Mouse (Mus musculus) skeletal muscle tissue, adult 2 months (tissue): ENCODE results near the gene Wfikkn2.

Source experiments
- DNase-seq: peaks from one replicate; pipeline ENCODE4 v3.0.0-alpha.2; 2012; ENCODE audit warnings: low read depth, low spot score

Wfikkn2 gene

DNA sequence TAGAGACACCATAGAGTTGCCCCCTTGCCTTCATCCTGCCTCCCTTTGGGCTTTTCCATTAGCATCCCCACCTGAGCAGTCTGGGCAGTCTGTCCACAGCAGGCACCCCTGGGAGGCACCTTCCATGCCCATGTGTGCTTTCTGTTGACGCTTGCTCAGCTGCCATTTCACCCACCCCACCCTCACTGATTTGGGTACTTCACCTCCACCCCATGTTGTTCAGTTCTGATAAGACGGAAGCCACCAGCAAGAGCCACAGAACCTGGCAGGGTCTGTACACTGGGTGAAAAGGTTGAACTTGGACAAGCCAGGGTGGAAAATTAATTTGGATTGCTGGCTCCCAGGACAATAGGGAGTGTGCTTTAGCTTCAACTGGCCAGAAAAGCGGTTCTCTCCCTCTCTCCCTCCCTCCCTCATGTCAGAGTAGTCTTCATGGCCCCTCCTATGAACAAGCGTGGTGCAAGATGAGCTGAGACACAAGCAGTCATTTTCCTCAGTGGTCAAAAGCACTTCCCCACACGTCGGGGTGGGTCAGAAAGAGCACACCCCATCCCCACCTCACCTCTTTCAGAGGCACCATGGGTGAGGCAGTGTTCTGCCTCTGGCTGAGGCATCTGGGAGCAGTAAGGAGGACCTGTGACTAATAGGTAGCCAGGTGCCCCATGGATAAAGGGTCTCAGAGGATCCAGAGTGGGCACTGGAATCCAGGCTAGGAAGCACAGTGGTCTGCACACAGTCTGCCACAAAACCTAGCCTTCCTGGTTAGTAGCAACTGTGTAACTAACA, 16.0 kb upstream of the Wfikkn2 start:
- DNase-seq, result no peak

DNA sequence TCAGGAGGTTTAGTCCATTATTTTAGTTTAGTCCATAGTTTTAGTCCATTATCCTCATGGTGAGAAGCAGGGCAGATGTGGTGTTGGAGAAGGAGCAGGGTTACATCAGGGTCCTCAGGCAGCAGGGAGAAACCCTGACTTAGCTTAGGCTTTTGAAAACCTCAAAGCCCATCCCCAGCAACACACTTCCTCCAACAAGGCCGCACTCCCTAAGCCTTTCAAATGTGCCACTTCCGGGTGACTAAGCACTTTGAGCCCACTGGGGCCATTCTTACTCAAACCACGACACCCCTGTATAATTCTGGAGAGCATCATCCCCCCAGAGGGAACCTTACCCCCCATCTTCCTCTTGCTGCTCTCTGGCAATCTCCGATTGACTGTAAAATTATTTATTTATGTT, 14.0 kb upstream of the Wfikkn2 start:
- no peak for DNase-seq

DNA sequence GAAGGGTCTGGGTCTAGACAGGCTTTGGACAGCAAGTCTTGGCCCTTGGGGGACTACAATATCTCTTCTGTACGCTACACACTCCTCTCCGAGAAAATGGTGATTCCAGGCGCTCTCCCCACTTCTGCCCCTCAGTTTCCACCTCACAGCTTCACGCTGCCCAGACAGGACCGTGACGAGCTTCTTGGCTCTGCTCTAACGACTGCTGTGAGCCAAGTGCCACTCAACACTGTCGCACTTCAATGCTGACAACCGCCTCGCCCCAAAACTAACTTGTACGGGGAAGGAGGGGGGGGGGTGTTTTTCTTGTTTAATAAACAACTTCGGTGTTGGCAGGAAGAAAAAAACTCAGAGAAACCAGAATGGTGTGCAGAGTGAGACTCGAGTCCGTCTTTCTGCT, 12.2 kb upstream of the Wfikkn2 start:
- DNase-seq, result no peak

DNA sequence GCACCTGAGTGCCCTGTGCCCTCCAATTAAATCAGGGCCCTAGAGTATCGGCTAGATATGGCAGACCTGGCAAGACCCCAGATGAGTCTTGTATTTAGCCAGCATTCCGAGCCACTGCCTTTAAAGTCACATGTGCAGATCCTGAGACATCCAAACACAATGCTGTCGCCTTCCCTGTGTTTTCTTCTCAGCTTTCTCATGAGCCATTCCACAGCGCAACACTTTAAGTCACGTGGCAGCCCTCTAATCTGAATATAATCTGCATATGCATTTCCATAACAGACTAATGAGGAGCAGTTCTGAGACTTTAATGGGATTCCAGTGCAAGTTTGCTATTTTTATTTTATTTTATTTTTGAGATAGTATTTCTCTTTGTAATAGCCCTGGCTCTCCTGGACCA, 9.9 kb upstream of the Wfikkn2 start:
- DNase-seq, result no peak

DNA sequence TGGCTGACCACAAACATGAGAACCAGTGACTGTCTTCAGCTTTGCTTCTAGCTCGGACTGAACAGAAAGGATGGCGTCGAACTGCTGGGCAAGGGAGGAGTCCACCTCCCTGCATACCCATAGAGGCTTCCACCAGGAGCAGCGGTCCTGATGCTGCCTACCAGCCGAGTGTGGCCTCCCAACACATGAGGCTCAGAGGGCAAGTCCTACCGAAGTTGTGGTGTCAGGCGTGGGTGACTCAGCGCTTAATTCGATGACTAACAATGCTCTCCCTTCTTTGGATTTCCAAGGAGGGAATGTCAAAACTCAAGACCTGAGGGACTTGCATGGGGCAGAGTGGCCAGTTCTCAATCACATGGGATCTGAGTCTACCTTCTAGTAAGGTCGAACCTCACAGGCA, 7.9 kb upstream of the Wfikkn2 start:
- DNase-seq, result no peak

DNA sequence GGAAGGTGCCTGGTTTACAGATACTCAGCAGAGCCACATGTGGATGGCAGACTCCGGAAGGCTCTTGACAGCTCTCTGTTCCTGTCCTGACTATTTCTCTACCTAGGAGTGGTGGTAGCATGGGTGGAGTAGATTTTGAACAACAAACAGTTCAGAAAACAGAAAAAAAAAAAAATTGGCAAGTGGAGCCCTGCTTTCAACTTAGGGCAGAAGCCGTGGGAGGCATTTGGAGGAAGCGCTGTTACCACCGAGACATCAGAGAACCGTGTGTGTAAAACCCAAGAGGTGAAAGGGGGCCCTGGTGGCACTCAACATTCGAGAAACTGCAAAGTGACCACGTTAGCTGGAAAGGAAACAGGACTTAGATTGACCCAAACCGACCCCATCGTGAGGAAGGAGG, 7.4 kb upstream of the Wfikkn2 start:
- DNase-seq, result no peak

DNA sequence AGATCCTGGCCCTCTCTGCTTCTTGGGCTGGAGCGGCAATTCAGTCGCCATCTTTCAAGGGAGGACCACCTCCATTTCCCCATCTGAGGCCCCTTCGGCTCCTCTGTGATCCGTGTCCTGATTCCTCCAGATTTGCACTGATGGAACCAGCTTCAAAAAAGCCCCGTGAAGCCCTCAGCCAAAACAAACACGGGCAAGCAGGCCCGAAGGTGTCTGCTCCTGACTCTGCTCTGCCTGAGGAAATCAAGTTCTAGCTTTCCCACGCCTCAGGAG, 920 bp upstream of the Wfikkn2 start:
- DNase-seq, result no peak

DNA sequence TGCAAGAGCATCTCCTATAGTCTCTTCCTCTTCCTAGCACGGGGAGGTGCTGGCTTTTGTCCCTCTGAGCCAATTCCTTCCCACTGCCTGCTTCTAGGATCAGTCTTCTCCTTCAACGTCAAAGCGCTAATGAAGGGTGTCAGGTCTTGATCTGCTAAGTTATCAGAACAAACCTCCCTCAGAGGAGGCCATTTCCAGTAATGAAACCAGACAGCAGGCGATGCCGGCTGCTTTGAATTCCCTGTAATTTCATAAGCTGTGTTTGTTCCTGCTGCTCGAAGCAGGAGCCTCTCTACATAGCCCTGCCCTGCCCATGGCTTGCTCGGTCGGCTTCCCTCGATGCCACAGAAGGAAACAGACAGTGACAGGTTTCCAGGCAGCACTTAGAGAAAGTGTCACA, 1.4 kb downstream of the Wfikkn2 start:
- no peak for DNase-seq

DNA sequence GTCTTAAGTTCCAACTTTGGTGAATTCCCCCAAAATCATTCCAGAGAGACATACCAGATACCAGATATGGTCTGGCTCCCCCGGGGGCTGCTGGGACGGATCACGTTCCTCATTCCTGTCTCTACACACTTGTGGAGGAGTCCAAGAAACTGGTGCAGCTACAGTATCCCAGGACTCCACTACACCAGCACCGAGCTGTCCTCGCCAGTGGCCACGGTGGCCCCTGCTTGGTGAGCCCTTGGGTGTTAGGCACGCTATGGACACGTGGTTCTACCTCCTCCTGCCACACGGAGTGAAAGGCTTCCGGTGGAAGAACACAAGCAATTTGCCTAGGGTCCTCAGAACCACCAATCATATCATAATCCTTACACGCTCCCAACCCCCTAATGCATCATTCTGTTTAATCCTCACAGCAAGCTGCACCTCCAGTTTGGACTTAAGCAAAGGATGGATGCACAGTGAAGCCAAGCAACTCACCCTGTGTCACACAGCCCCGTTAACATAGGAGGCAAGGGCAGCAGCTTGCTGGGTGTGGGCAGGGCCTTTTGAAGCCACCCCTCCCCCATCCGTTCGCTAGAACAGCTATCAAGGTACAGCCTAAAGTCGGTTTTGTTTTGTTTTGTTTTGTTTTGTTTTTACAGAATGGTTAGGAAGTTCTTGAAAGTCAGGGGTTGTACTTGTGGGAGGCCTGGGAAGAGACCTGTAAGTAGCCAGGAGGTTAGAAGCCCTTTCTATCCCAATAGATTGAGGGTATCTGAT, 2.2 kb downstream of the Wfikkn2 start:
- no peak for DNase-seq

DNA sequence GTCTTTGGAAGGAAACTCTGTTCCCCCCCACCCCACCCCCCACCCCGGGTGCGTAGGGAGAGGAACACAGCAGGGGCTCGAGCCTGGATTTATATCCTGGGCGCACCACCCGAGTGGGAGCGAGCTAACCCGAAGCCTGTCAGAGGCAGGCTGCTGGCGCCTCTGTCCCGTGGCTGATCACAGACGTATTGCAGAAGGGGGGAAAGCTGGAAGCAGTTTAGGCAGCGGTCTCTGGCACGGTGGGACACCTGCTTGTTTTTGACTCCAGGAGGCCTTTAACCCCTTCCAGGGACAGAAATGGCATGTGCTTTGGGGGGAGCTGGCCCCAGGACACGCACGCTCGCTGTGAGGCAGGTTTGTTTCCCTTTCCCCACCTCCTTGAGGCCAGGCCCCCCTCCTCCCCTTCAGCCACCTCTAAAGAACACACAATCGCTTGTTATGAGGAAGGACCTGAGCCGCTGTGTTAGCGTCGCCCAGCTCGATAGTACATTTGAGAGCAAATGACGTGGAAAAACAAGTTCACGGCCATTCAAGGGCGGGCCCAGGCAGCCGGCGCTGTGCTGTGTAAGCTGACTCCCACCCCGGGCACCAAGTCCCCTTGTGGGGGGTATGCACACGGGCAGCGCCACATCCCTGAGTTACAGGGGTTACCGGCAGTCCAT, 2.9 kb downstream of the Wfikkn2 start:
- no peak for DNase-seq

DNA sequence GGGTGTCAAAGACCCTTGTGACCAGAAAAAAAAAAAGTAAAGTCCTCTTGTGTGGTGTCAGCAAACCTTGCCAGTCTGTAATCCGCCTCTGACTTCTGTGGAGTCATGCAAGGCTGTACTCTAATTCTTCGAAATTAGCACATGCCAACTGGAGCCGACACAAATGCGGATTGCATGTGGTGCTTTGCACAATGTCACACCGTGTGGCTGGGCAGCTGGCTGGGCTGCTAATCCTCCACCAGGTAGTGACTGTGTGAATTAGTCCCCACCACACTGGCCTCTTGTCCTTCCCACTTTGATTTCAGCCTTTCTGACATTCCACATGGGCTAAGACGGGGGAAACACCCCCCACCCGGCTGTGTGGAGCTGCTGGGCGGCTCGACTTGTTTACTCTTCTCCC, 6.1 kb downstream of the Wfikkn2 start:
- no peak for DNase-seq

DNA sequence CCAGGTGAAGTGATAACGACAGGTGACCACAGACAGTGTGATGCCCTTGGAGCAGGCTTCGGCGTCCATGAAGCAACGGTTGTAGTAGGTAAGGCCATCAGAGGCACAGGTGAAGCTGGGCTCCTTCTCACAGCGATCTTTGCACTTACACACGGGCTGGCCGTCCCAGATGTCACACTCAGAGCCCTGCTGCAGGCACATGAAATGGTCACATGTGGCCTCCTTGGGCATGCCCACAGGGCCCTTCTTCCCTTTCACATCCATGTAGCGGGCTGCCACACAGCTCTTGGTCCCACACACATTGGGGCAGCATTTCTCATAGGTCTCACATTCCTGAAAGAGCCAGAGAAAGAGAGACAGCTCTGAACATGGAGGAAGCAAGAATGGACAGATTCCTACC, 7.0 kb downstream of the Wfikkn2 start:
- no peak for DNase-seq

DNA sequence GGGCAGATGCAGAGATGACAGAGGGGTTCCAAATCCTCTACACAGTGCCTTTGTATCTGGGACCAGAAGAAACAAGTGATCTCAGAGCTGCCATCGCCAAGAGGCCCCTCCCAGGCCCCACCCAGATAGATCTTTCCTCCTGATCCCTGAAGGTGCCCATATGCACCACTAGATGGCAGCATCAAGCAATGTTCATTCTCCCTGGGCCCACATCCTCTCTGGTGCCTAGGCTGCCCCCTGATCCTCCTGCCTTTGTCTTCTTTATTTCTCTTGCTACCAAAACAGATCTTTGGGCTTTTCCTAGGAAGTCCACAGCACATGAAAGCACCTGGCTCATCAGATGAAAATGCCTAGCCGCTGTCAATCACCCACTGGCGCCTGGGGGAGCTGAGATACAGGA, 9.7 kb downstream of the Wfikkn2 start:
- DNase-seq, result peak; percentile 82

DNA sequence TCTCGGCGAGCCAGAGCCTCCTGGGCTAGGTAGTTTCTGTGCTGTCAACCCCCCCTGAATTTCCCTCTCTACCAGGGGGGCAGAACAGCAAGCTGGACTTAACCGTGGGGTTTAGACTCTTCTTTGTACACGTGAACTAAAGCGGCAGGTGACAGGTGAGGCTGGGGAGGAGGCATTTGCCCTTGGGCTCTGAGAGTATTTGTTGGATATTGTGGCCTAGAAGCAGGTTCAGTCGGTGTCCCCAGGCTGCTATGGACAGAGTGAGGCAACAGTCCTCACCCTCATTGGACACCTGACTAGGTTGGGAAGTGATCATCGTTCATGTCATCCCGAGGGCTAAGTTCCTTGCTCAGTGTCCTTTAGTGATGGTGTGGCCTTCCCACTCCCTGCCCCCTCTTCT, 10.9 kb downstream of the Wfikkn2 start:
- no peak for DNase-seq

DNA sequence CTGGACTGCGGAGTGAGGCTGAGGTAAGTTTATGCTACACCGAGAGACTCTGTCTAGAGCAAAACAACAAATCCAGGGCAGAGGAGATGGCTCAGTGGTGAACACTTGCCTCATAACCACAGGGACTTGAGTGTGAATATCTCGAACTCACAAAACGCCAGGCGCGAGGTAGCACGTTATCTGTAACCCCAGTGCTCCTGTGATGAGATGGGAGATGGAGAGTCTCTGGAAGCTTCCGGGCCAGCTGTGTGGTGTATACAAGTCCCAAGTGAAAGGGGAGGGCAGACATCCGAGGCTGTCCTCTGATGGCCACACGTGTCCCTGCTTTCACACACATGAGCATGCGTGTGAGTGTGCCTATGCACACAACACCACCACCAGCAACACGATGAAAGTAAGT, 11.4 kb downstream of the Wfikkn2 start:
- no peak for DNase-seq

DNA sequence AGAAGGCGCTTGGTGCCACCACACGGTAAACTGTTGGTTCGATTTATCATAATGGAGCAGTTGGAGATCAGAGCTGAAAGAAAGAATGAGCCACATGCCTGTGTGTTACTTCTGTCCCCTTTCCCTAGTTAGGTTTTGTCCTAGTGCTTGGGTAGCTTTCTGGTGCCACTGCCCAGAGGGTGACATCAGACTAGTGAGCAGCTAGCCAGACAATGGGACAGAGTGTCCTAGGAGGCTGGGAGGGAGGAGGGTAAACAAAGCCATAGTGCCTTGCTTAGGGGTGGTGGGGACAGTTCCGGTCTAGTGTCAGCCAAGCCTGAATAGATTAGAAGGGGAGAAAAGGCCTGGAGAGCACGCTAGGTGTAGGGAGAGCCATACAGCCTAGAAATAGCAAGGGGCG, 12.4 kb downstream of the Wfikkn2 start:
- no peak for DNase-seq

DNA sequence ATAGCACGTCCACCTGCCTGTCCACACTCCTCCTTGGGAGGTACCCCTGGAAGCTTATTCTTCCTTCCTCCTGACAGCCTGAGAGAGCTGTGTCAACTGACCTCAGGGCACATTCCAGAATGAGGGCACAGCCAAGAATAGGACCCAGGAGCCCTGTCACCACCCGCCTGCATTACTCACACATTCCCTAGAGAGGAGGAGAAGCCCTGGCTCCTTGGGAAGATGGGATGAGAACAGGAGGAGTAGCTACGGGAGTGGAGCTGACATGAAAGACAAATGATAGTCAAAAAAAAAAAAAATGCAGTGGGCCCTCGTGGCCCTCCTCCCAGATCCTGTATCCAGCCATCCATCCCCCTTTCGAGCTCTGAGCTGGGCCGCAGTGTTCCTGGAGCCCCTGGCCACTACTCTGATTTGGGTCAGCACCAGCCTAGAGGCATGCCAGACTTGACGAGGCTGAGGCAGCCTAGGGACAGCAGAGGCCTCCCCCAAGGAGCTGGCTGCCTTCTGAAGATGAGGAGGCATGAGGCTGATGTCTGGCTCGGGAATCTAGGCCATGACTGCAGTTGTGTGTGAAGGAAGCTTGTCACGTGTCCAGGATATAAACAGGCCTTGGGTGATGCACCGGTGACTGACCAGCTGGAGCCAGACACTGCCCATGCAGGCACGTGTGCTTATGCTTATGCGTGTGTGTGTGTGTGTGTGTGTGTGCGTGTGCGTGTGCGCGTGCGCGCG, 13.8 kb downstream of the Wfikkn2 start:
- DNase-seq, result peak; percentile 86

DNA sequence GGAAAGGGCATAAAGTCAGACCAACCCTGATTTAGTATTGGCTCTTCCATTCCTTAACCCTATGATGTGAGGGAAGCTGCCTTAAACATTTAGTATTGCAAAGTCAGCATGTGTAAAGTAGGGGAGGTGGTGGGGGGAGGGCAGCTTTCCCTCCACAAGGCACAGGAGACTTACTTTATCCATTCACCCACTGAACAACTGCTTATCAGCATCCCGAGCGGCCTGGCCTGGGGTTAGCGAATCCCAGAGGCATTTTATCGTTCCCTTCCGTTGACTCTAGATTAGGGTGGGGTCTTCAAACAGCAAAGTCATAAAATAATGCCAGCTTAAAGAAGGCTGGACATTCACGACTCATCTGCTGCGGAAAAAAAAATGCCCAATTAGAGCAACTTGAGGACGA, 15.6 kb downstream of the Wfikkn2 start:
- no peak for DNase-seq

DNA sequence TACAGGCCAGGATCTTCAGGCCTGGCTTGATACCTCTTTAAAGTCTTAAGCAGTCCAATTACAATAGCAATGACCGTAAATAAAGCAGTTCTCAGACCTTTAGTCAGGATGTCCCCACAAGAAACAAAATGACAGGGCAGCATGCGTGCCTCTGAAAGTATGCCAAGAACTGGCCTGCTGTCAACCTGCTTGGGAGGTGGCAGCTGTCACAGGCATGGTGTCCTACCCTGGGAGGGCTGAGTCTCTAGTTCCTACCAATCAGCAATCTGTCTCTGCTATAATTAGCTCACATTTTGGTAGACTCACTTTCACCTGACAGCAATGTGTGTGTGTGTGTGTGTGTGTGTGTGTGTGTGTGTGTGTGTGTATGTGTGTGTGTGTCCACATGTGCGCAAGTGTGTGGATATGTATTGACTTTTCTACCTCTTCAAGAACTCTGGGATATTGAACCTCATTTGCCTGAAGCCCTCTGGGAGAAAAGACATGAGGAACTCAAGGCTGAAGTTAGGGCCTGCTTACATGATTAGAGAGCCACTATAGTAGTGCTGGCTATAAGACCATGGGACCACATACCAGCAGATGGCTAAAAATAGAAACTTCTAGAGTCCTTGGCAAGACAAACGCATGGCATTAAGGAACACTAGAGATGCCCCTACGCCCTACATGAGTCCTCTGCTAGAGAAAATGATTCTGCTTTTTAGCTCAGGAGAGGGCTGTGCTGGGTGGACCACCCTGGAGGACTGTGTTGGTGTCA, 16.4 kb downstream of the Wfikkn2 start:
- DNase-seq, result peak; percentile 96

DNA sequence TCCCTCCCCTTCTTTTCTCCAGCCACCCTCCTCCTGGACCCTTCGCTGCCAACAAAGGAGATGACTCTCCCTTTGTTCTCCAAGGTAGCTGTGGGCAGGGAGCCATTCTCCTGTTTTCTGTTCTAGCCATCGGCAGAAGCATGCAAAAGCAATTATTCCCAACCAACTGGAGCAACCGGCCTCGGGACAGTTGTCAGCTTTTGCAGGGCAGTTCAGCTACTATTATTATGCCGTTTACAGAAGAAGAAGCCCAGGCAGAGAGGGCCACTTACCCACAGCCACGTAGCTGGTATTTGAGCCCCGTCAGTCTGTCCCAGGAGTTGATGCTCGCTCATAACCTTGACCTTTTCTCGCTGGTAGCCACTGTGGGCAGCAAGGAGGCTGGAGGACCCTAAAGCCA, 17.4 kb downstream of the Wfikkn2 start:
- DNase-seq, result no peak

DNA sequence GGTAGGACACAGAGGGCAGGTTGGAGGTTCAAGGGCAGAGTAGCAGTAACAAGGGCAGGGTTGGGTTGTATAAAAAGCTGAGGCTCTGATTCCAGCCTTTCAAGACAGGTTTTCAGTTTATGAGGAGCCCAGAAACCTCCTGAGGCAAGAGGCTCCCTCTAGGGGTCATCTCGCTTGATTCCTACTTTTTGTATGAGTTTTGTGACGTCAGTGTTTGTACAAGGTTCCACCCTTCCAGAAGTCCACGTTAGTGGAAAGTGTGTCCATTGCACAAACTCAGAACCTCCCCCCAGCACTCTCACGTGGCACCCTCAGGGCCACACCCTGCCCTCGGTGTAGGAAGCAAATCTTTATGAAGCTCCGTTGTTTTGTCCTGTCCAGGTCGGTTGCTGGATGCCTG, 19.8 kb downstream of the Wfikkn2 start:
- no peak for DNase-seq

DNA sequence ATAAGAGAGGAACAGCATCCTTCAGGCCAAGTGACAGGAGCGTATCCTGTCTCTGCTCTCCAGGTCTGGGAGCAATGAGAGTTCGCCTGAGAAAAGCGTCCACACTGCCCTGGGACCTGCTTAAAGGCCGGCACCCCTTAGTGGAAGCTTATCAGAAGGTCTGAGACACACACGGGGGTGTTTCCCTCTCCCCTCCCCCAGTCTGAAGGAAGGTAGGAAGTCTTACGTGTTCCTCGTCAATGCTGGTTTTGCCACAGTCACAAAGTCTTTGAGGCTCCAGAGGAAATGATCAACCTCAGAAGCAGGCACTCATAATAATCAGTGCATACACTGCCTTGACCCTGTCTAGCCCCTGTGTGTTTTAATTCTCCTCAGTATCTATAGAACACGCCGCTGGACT, 22.3 kb downstream of the Wfikkn2 start:
- DNase-seq, result no peak
